Mouse (Mus musculus) frontal cortex, postnatal 14 days (tissue): ENCODE results near the gene Gpr135.
"Not testable (repeated sequence)": the region's sequence is repeated elsewhere in the genome, so short reads cannot be mapped to it uniquely, and the experiment has no call there.

Source experiments
- DNase-seq, 2 experiments: peaks; one replicate each; pipeline ENCODE4 v3.0.0; 2022; ENCODE audit warnings: low spot score in 2 of 2

The Gpr135 gene

DNA sequence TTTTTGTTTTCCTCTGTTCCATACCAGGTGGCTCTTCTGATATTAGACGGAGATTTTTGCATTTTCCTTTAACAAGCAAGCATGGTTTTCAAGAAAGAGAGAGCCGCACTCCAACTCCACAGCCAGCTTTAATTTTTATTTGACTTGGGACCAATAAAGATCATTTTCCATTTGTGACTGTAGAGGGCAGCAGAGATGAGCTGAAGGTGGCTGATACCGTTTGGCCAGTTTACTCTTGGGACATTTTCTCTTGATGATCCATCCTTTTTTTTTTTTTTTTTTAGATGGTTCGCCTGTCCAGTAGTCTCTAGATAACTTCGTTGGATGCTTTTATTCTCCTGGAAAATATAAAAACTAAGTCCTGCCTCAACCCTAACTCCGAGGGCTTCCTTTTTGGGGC, 17.6 kb downstream of the Gpr135 start:
- no peak for DNase-seq

- DNase-seq: no peak
Observed at GRCm38 (mm10) chr12:72052571-72052970, 18.4 kb downstream of the Gpr135 start.

DNA sequence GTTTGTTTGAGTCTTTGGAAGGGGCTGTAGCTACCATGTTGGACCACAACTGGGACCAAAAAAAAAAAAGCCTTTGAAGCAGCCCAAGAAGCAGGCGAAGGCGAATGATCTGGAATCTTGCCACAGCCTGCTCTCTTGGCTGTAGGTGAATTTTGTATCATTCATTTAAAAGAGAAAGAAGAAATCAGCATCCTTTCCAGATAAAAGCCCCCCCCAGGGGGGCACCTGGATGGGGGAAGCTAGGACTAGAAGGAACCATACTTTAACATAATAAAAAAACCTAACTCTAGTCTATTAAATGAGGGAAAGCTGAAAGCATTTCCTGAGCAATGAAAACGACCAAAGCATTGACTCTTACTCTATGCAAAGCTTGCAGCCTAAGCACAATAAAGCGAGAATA, 20.1 kb downstream of the Gpr135 start:
- DNase-seq: no peak

GRCm38 (mm10) chr12:72050156-72050555, 20.8 kb downstream of the Gpr135 start:
- DNase-seq: not testable (repeated sequence)

- DNase-seq: no peak
Observed at GRCm38 (mm10) chr12:72047513-72047912, 23.4 kb downstream of the Gpr135 start.

GRCm38 (mm10) chr12:72041238-72041637, 29.7 kb downstream of the Gpr135 start:
- no peak for DNase-seq

GRCm38 (mm10) chr12:72039501-72039900, 31.4 kb downstream of the Gpr135 start:
- DNase-seq: no peak

- no peak for DNase-seq
Observed at GRCm38 (mm10) chr12:72038866-72039265, 32.1 kb downstream of the Gpr135 start.

DNA sequence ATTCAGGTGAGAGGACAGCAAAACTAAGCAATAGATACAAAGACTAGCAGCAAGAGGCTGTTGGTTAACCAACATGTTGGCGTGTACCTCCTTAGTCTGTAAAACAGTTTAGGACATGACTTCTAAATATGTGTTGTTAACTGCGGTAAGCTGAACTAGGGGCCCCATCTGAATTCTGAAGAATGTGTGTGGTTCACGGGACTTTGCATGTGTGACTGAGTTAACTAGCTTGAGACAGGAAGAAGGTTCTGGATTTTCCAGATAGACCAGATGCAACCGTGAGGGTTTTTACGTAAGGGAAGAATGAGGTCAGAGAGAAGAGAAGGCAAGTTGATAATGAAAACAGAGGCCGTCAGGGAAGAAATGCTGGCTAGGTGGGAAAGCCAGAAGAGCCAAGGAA, 33.9 kb downstream of the Gpr135 start:
- DNase-seq: no peak

GRCm38 (mm10) chr12:72036097-72036661, 34.7 kb downstream of the Gpr135 start:
- no peak for DNase-seq

DNA sequence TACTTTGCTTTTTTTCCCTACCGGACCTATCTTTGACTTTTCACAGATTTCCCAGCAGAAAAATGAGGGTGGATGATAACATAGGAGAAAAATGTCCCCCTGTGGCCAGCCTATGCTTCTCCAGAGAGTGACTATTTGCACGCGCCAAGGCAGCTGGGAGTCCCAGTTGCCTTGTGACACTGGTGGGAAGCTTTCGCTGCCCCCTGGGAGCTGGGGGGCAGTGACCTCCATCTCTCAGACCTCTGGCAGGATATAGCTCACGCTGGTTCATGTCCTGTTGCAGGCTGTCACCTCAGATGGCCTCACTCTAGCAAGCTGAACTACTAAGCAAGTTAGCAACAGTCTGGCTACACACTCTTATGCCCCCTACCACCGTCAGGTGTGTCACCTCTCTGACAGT, 39.1 kb downstream of the Gpr135 start:
- no peak for DNase-seq

- no peak for DNase-seq
Observed at GRCm38 (mm10) chr12:72031171-72031570, 39.8 kb downstream of the Gpr135 start.

- DNase-seq: no peak
Observed at GRCm38 (mm10) chr12:72025275-72025795, 45.6 kb downstream of the Gpr135 start.

GRCm38 (mm10) chr12:72023572-72023971, 47.4 kb downstream of the Gpr135 start:
- no peak for DNase-seq

GRCm38 (mm10) chr12:72022790-72023189, 48.1 kb downstream of the Gpr135 start:
- no peak for DNase-seq

DNA sequence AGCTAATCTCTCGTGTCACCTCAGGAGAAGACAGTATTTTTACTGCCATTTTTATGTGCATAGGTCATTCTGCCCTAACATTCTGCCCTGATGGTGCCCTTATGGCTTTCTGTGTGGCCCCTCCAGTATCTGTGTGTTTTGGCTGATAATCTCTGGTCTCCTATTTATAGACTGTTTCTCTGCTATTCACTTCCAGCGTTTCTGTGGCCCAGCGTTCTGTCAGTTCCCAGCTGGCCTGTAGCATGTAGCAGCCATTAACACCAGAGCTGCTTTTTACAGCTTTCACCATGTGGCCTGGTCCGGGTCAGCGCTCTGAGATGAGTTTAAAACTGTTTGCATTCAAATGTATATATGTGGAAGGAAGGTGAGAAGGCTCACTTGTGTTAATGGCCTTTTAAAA, 49.4 kb downstream of the Gpr135 start:
- no peak for DNase-seq

DNA sequence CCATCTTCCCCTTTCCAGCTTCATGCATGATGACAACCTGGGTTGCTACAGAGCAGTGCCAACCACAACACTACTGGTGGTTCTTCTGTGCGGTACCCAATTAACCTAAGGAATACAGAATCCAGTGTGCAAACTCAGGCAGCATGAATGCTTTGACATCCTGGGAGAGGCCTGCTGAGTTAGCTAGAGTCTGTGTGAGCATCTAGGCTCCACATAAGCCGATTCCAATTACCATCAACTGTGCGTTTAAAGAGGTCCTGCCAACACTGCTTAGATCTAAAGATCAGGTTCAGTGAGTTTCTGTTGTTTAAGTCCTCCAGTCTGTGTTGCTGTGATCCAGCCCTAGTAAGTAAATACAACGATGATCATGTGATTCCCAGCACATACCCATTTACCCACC, 50.6 kb downstream of the Gpr135 start:
- DNase-seq: no peak
